Mouse (Mus musculus) heart, embryonic 14.5 days (tissue): Measurements from ENCODE around the gene Fbln2. TPM values are rescaled to one million over a fixed set of nuclear protein-coding genes. Genes with fewer than 3 reads are reported as not detected.

Experiments
- ATAC-seq: fragments of 200-750 bp; cut with Nextera tagmentation; 2 replicates; pipeline ENCODE4 v1.8.0; 2017; ENCODE audit warnings: low read depth, moderate TSS enrichment; ENCODE audit not compliant: insufficient number of reproducible peaks, insufficient read depth, low FRiP score
- H3K27ac ChIP-seq, 2 experiments: fragments of 200-500 bp in 1 of 2; fragments of 300-500 bp in 1 of 2; sonication (generic) in 1 of 2; replicated peaks in 1 of 2; 2 replicates each; pipeline ENCODE4 v1.5.1; 2012 to 2014; ENCODE audit warnings: low read depth in 2 of 2, low read length in 2 of 2, control low read depth in 1 of 2, mild to moderate bottlenecking in 1 of 2, mixed read lengths in 1 of 2; ENCODE audit not compliant: control insufficient read depth in 1 of 2, insufficient read depth in 1 of 2
- H3K27me3 ChIP-seq: fragments of 300-500 bp; sonication (generic); 2 replicates; pipeline ENCODE4 v1.6.1; 2014; ENCODE audit warnings: mild to moderate bottlenecking, low read length, control low read depth; ENCODE audit not compliant: control insufficient read depth, insufficient read depth
- H3K36me3 ChIP-seq: fragments of 300-500 bp; sonication (generic); 2 replicates; pipeline ENCODE4 v1.6.1; 2014; ENCODE audit warnings: mild to moderate bottlenecking, control low read depth, low read length, mixed read lengths; ENCODE audit not compliant: control insufficient read depth, insufficient read depth
- H3K4me1 ChIP-seq, 2 experiments: fragments of 200-500 bp in 1 of 2; fragments of 300-500 bp in 1 of 2; sonication (generic) in 1 of 2; 2 replicates each; pipeline ENCODE4 v1.6.1; 2012 to 2014; ENCODE audit warnings: low read length in 2 of 2, control low read depth in 1 of 2, mixed read lengths in 1 of 2; ENCODE audit not compliant: control insufficient read depth in 2 of 2, insufficient read depth in 2 of 2
- H3K4me2 ChIP-seq: fragments of 300-500 bp; sonication (generic); 2 replicates; pipeline ENCODE4 v1.6.1; 2014; ENCODE audit warnings: mild to moderate bottlenecking, low read length
- H3K4me3 ChIP-seq, 2 experiments: fragments of 200-500 bp in 1 of 2; fragments of 300-500 bp in 1 of 2; sonication (generic) in 1 of 2; 2 replicates each; pipeline ENCODE4 v1.5.1; 2012 to 2014; ENCODE audit warnings: low read length in 2 of 2, mild to moderate bottlenecking in 2 of 2, control low read depth in 1 of 2, low read depth in 1 of 2, moderate library complexity in 1 of 2; ENCODE audit not compliant: control insufficient read depth in 1 of 2, insufficient read depth in 1 of 2
- H3K9ac ChIP-seq: fragments of 300-500 bp; sonication (generic); 2 replicates; pipeline ENCODE4 v1.6.1; 2014; ENCODE audit warnings: mild to moderate bottlenecking, low read length
- H3K9me3 ChIP-seq: fragments of 300-500 bp; sonication (generic); 2 replicates; pipeline ENCODE4 v1.6.1; 2016; ENCODE audit warnings: low read length, control low read depth; ENCODE audit not compliant: control insufficient read depth
- WGBS: fragments of 180-500 bp; shearing (Covaris S2); extraction: QIAGEN DNeasy Blood & Tissue Kit; methylation state at CpG from one replicate; pipeline ENCODE4 v1.1.7; 2014; 5-methylcytosine and 5-hydroxymethylcytosine counted together
- polyA plus RNA-seq: library from polyadenylated mRNA; unstranded; fragments of >200 nt; fragmentation: Nextera tagmentation; extraction: Ambion mirVana; gene quantifications from 2 replicates; pipeline ENCODE4 v1.2.1, GENCODE M21; 2014

Fbln2 gene
- polyA plus RNA-seq, 1 experiment from 2014 or later, result 144 TPM

DNA sequence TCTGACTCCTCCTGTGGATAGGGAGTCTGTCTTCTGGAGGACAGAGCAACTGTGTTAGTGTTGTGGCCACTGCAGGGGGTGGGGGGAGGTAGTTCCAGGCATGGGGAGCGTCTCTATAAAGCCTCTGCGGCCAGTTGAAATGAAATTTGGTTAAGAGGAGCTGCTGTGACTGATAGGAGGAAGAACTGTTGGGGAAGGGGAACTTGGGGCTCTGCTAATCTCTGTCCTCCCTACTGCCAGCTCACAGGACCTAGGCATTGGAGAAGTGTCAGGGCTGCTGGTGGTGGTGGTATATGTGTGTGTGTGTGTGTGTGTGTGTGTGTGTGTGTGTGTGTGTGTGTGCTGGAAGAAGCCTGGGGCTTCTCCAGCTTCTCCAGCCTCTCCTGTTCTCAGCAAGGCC lies 25.0 kb downstream of the Fbln2 start:
- H3K9ac ChIP-seq, result no peak overlapping the region
- H3K4me2 ChIP-seq, result no peak overlapping the region
- no peak overlapping the region for H3K27ac ChIP-seq
- no peak overlapping the region for H3K4me3 ChIP-seq
- H3K27me3 ChIP-seq, result peaks cover 23% of the 10 kb centered on the region; the same call in 1 of the 2 replicates
- peaks cover 17% of the 10 kb centered on the region; the same call in 1 of the 2 replicates for H3K36me3 ChIP-seq
- 61% methylated on average over 2 of the region's 2 CpGs for WGBS
- H3K9me3 ChIP-seq, result no peaks in the 10 kb centered on the region
- no peak for ATAC-seq
- peaks cover 2 to 4% of the 10 kb centered on the region in 2 experiments; a peak in 1 of 4 replicates for H3K4me1 ChIP-seq

- ATAC-seq, result no peak
- no peak overlapping the region for H3K4me2 ChIP-seq
- no peak overlapping the region for H3K4me3 ChIP-seq
Observed at GRCm38 (mm10) chr6:91240537-91240936, 28.3 kb downstream of the Fbln2 start.

GRCm38 (mm10) chr6:91240964-91241363 lies 28.7 kb downstream of the Fbln2 start:
- ATAC-seq, result no peak
- Histone ChIP-seq H3K4me2 (no peak overlapping the region), H3K27ac (no peak overlapping the region), H3K9me3 (no peaks in the 10 kb centered on the region), H3K36me3 (0 out of 2 replicates have a peak, but pooled peaks cover 6% of the 10 kb centered on the region), H3K4me1 (peaks cover 8 to 10% of the 10 kb centered on the region in 2 experiments; a peak in 3 of 4 replicates), H3K4me3 (no peak overlapping the region), H3K27me3 (peaks cover 6% of the 10 kb centered on the region; the same call in 1 of the 2 replicates), H3K9ac (no peak overlapping the region)

More at GRCm38 (mm10) chr6:91240537-91240936, 28.3 kb downstream of the Fbln2 start:
- Histone ChIP-seq H3K9ac (no peak overlapping the region), H3K9me3 (no peaks in the 10 kb centered on the region), H3K27me3 (peaks cover 6% of the 10 kb centered on the region; the same call in 1 of the 2 replicates), H3K36me3 (0 out of 2 replicates have a peak, but pooled peaks cover 6% of the 10 kb centered on the region), H3K4me1 (peaks cover 5 to 8% of the 10 kb centered on the region in 2 experiments; a peak in 3 of 4 replicates), H3K27ac (no peak overlapping the region)
- 37% methylated on average over 2 of the region's 2 CpGs for WGBS

DNA sequence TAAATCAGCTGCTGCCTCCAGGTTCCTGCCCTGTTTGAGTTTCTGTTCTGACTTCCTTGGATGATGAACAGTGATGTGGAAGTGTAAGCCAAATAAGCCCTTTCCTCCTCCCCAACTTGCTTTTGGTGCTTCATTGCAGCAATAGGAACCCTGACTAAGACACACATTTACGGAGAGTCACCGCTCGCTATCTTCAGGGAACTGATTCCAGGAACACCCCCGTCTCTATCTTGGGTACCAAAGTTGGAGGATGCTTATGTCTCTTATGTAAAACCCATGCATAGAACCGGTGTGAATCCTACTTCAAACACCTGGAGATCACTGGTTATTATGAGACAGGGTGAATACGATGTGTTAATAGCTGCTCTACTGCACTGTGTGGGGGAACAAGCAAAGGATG lies 31.1 kb downstream of the Fbln2 start:
- Histone ChIP-seq H3K4me2 (no peak overlapping the region), H3K36me3 (0 out of 2 replicates have a peak, but pooled peaks cover 5% of the 10 kb centered on the region), H3K9ac (no peak overlapping the region), H3K4me3 (no peak overlapping the region), H3K27ac (no peak overlapping the region), H3K9me3 (no peaks in the 10 kb centered on the region), H3K4me1 (peaks cover 6 to 11% of the 10 kb centered on the region in 2 experiments; a peak in 3 of 4 replicates), H3K27me3 (no peaks in the 10 kb centered on the region)
- no peak for ATAC-seq
- WGBS, result 82% methylated on average over 6 of the region's 6 CpGs

- no peak for ATAC-seq
- no peaks in the 10 kb centered on the region for H3K27me3 ChIP-seq
- 83% methylated on average over 8 of the region's 8 CpGs for WGBS
Observed at GRCm38 (mm10) chr6:91244331-91244730, 32.1 kb downstream of the Fbln2 start.

GRCm38 (mm10) chr6:91245331-91245730 lies 33.1 kb downstream of the Fbln2 start:
- Histone ChIP-seq H3K4me3 (no peak overlapping the region), H3K4me2 (no peak overlapping the region), H3K9ac (no peak overlapping the region), H3K27ac (no peak overlapping the region), H3K36me3 (no peaks in the 10 kb centered on the region), H3K4me1 (peaks cover 6 to 14% of the 10 kb centered on the region in 2 experiments; a peak in 3 of 4 replicates), H3K9me3 (peaks cover 5% of the 10 kb centered on the region; the same call in 1 of the 2 replicates), H3K27me3 (no peaks in the 10 kb centered on the region)
- WGBS, result 31% methylated on average over 6 of the region's 6 CpGs
- ATAC-seq, result no peak

More at GRCm38 (mm10) chr6:91244331-91244730, 32.1 kb downstream of the Fbln2 start:
- H3K27ac ChIP-seq, result no peak overlapping the region
- H3K36me3 ChIP-seq, result no peaks in the 10 kb centered on the region
- no peaks in the 10 kb centered on the region for H3K9me3 ChIP-seq
- H3K4me1 ChIP-seq, result peaks cover 6 to 14% of the 10 kb centered on the region in 2 experiments; a peak in 3 of 4 replicates
- no peak overlapping the region for H3K4me3 ChIP-seq
- H3K4me2 ChIP-seq, result no peak overlapping the region
- H3K9ac ChIP-seq, result no peak overlapping the region

- peaks cover 5% of the 10 kb centered on the region; the same call in 1 of the 2 replicates for H3K9me3 ChIP-seq
- H3K4me1 ChIP-seq, result peaks cover 6 to 14% of the 10 kb centered on the region in 2 experiments; a peak in 3 of 4 replicates
- no peaks in the 10 kb centered on the region for H3K36me3 ChIP-seq
- no peak overlapping the region for H3K9ac ChIP-seq
- no peaks in the 10 kb centered on the region for H3K27me3 ChIP-seq
- no peak overlapping the region for H3K4me3 ChIP-seq
- ATAC-seq, result no peak
- H3K27ac ChIP-seq, result no peak overlapping the region
- WGBS, result 90% methylated on average over 1 of the region's 1 CpGs
- no peak overlapping the region for H3K4me2 ChIP-seq
Observed at GRCm38 (mm10) chr6:91247343-91247742, 35.1 kb downstream of the Fbln2 start.

DNA sequence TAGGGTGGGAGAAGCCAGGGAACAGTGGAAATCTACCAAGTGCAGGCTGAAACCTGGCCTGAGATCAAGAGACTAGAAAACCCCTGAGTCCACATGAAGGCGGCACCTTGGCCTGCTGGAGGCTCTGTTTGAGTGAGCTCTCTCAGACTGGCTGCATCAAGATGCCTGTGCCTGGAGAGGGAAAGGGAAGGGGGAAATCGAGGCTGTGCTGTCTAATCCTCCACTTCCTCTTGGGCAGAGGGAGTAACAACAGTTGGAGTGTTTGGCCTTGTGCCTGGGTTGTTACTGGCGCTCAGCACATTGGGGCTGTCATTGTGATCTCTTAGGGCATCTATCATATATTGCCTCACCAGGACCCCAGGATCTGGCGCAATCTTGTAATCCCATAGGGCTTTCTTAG lies 36.4 kb downstream of the Fbln2 start:
- ATAC-seq, result no peak
- H3K27me3 ChIP-seq, result no peaks in the 10 kb centered on the region
- WGBS, result 80% methylated on average over 4 of the region's 4 CpGs
- H3K4me2 ChIP-seq, result no peak overlapping the region
- no peaks in the 10 kb centered on the region for H3K36me3 ChIP-seq
- H3K9me3 ChIP-seq, result peaks cover 5% of the 10 kb centered on the region; the same call in 1 of the 2 replicates
- H3K4me3 ChIP-seq, result no peak overlapping the region
- no peak overlapping the region for H3K27ac ChIP-seq
- H3K9ac ChIP-seq, result no peak overlapping the region
- peaks cover 8 to 14% of the 10 kb centered on the region in 2 experiments; a peak in 3 of 4 replicates for H3K4me1 ChIP-seq
